Mouse (Mus musculus) testis, adult 2 months (tissue): ENCODE results near the gene Slc35e3.

Experiments
- CTCF ChIP-seq: fragments of 200-500 bp; IDR thresholded peaks from 2 replicates; pipeline ENCODE4 v1.5.1; 2012; ENCODE audit warnings: low read depth, mild to moderate bottlenecking, inconsistent platforms, low read length, moderate library complexity; ENCODE audit not compliant: control insufficient read depth, insufficient read depth, insufficient replicate concordance
- POLR2A ChIP-seq: fragments of 200-500 bp; IDR thresholded peaks from 2 replicates; pipeline ENCODE4 v1.6.1; 2012; ENCODE audit warnings: low read depth, mild to moderate bottlenecking, inconsistent platforms, low read length, moderate library complexity; ENCODE audit not compliant: control insufficient read depth

DNA sequence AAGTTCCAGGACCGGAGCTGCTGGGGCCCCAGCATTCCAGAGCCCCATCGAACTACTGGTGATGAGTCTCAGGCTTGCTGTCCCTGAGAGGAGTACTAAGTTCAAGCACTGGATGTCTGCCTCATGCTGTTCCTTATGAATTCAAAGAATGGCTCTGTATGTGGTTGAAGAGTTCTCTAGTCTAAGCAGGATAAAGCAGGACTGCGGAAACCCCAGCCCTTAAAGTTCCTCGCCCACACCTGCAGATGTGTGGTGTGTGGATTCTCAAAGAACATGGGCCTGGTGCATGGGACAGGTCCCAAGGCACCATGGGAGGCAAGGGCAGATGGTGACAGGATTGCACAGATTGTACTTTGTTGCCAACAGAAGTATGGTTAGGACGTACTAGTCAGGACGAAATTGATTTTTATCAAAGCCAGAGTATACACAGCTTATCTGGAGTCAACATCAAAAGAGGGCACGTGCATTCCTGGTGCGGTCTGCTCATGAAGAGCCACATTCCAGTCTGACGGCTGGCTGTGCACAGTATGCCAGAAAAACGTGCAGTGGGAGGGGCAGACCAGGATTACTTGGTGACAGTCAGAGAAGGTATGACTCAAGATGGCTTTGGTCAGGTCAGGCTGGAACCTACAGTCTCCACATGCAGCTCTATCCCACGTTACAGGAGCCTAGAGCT lies 16.9 kb downstream of the Slc35e3 start:
- TF ChIP-seq CTCF (no peak), POLR2A (no peak)
